Mouse (Mus musculus): ENCODE data around the gene C730034F03Rik.

Gene C730034F03Rik

GRCm38 (mm10) chr15:89432946-89433345, 3.6 kb downstream of the C730034F03Rik start:
- DNase-seq (ENCODE audit: low read depth), result no peak

- DNase-seq (ENCODE audit: low read depth), result no peak
These were observed 4.7 kb downstream of the C730034F03Rik start for GRCm38 (mm10) chr15:89434136-89434535.

- DNase-seq (ENCODE audit: low read depth), result no peak
These were observed 6.5 kb downstream of the C730034F03Rik start for GRCm38 (mm10) chr15:89435878-89436277.

GRCm38 (mm10) chr15:89442486-89443070, 13.2 kb downstream of the C730034F03Rik start:
- no peak for DNase-seq (ENCODE audit: low read depth)

GRCm38 (mm10) chr15:89452906-89453864, 23.8 kb downstream of the C730034F03Rik start:
- no peak for DNase-seq (ENCODE audit: low read depth)

GRCm38 (mm10) chr15:89453865-89454478, 24.6 kb downstream of the C730034F03Rik start, which contains the start of gene Mapk8ip2:
TSS of gene Mapk8ip2 (plus strand) at chr15:89453913.
- no peak for DNase-seq (ENCODE audit: low read depth)

- DNase-seq (ENCODE audit: low read depth), result no peak
These were observed 25.5 kb downstream of the C730034F03Rik start for GRCm38 (mm10) chr15:89454857-89455256.

GRCm38 (mm10) chr15:89455642-89456041, 26.3 kb downstream of the C730034F03Rik start:
- DNase-seq (ENCODE audit: low read depth), result no peak

- DNase-seq (ENCODE audit: low read depth), result no peak
These were observed 29.6 kb downstream of the C730034F03Rik start for GRCm38 (mm10) chr15:89458942-89459341.

GRCm38 (mm10) chr15:89459821-89460220, 30.4 kb downstream of the C730034F03Rik start:
- DNase-seq (ENCODE audit: low read depth), result no peak

- DNase-seq (ENCODE audit: low read depth), result no peak
These were observed 30.9 kb downstream of the C730034F03Rik start for GRCm38 (mm10) chr15:89460298-89460697.

GRCm38 (mm10) chr15:89461321-89461720, 31.9 kb downstream of the C730034F03Rik start:
- no peak for DNase-seq (ENCODE audit: low read depth)

GRCm38 (mm10) chr15:89462176-89462575, 32.8 kb downstream of the C730034F03Rik start:
- DNase-seq (ENCODE audit: low read depth), result no peak

- no peak for DNase-seq (ENCODE audit: low read depth)
These were observed 34.2 kb downstream of the C730034F03Rik start for GRCm38 (mm10) chr15:89463334-89464235.

GRCm38 (mm10) chr15:89465052-89465451, 35.7 kb downstream of the C730034F03Rik start:
- no peak for DNase-seq (ENCODE audit: low read depth)

- DNase-seq (ENCODE audit: low read depth), result no peak
These were observed 39.2 kb downstream of the C730034F03Rik start for GRCm38 (mm10) chr15:89468577-89468976.

GRCm38 (mm10) chr15:89471476-89471875, 42.1 kb downstream of the C730034F03Rik start:
- no peak for DNase-seq (ENCODE audit: low read depth)

- DNase-seq (ENCODE audit: low read depth), result no peak
These were observed 44.0 kb downstream of the C730034F03Rik start for GRCm38 (mm10) chr15:89473370-89473769.

- DNase-seq (ENCODE audit: low read depth), result no peak
These were observed 44.5 kb downstream of the C730034F03Rik start for GRCm38 (mm10) chr15:89473921-89474320.

- DNase-seq (ENCODE audit: low read depth), result no peak
These were observed 45.4 kb downstream of the C730034F03Rik start for GRCm38 (mm10) chr15:89474596-89475292.

GRCm38 (mm10) chr15:89475293-89475600, 45.9 kb downstream of the C730034F03Rik start:
- DNase-seq (ENCODE audit: low read depth), result no peak

Measured in fibroblast of lung, adult 2 months (primary cell).